Mouse (Mus musculus): ENCODE measurements at regions not wholly inside any gene's neighbourhood (a gene's known extent, or its start where the extent isn't known, plus 50 kb on each side); places are given as distances from the start of the nearest gene placed in this dataset.

- ATAC-seq (ENCODE audit: low FRiP score, low TSS enrichment) = no peak
- Histone ChIP-seq H3K27ac (ENCODE audit: low read length) (no peak overlapping the region), H3K9me3 (ENCODE audit: low read length) (no peaks in the 10 kb centered on the region), H3K27me3 (ENCODE audit: insufficient read depth, low read length) (no peaks in the 10 kb centered on the region), H3K4me3 (ENCODE audit: low read length) (no peak overlapping the region), H3K4me1 (ENCODE audit: insufficient read depth, low read length) (no peaks in the 10 kb centered on the region), H3K36me3 (ENCODE audit: insufficient read depth, low read length) (no peaks in the 10 kb centered on the region), H3K4me2 (replicated peaks; ENCODE audit: low read depth, low read length) (no peak overlapping the region), H3K9ac (replicated peaks; ENCODE audit: low read length) (no peak overlapping the region)
These were observed 271.2 kb downstream of the Pcdh10 start for GRCm38 (mm10) chr3:45649361-45649760.

- no peaks in the 10 kb centered on the region for H3K36me3 ChIP-seq (ENCODE audit: insufficient read depth, low read length)
These were observed 278.8 kb downstream of the Pcdh10 start for GRCm38 (mm10) chr3:45657023-45657422.

GRCm38 (mm10) chr3:45658093-45658776 lies 280.0 kb downstream of the Pcdh10 start:
- no peaks in the 10 kb centered on the region for H3K4me1 ChIP-seq (ENCODE audit: insufficient read depth, low read length)
- ATAC-seq (ENCODE audit: low FRiP score, low TSS enrichment) = no peak
- H3K9ac ChIP-seq (replicated peaks; ENCODE audit: low read length) = no peak overlapping the region
- no peaks in the 10 kb centered on the region for H3K9me3 ChIP-seq (ENCODE audit: low read length)
- no peak overlapping the region for H3K27ac ChIP-seq (ENCODE audit: low read length)
- no peaks in the 10 kb centered on the region for H3K36me3 ChIP-seq (ENCODE audit: insufficient read depth, low read length)
- no peaks in the 10 kb centered on the region for H3K27me3 ChIP-seq (ENCODE audit: insufficient read depth, low read length)
- H3K4me2 ChIP-seq (replicated peaks; ENCODE audit: low read depth, low read length) = no peak overlapping the region
- H3K4me3 ChIP-seq (ENCODE audit: low read length) = no peak overlapping the region
- WGBS = 83% methylated on average over 2 of the region's 2 CpGs

More at GRCm38 (mm10) chr3:45657023-45657422, 278.8 kb downstream of the Pcdh10 start:
- Histone ChIP-seq H3K4me2 (replicated peaks; ENCODE audit: low read depth, low read length) (no peak overlapping the region), H3K27ac (ENCODE audit: low read length) (no peak overlapping the region), H3K9ac (replicated peaks; ENCODE audit: low read length) (no peak overlapping the region), H3K9me3 (ENCODE audit: low read length) (no peaks in the 10 kb centered on the region), H3K4me3 (ENCODE audit: low read length) (no peak overlapping the region), H3K27me3 (ENCODE audit: insufficient read depth, low read length) (no peaks in the 10 kb centered on the region), H3K4me1 (ENCODE audit: insufficient read depth, low read length) (no peaks in the 10 kb centered on the region)
- no peak for ATAC-seq (ENCODE audit: low FRiP score, low TSS enrichment)
- WGBS = 89% methylated on average over 5 of the region's 5 CpGs

GRCm38 (mm10) chr3:45659052-45659451 lies 280.9 kb downstream of the Pcdh10 start:
- Histone ChIP-seq H3K36me3 (ENCODE audit: insufficient read depth, low read length) (no peaks in the 10 kb centered on the region), H3K9me3 (ENCODE audit: low read length) (no peaks in the 10 kb centered on the region), H3K27ac (ENCODE audit: low read length) (no peak overlapping the region), H3K4me2 (replicated peaks; ENCODE audit: low read depth, low read length) (no peak overlapping the region), H3K4me1 (ENCODE audit: insufficient read depth, low read length) (no peaks in the 10 kb centered on the region), H3K4me3 (ENCODE audit: low read length) (no peak overlapping the region), H3K9ac (replicated peaks; ENCODE audit: low read length) (no peak overlapping the region), H3K27me3 (ENCODE audit: insufficient read depth, low read length) (no peaks in the 10 kb centered on the region)
- whole genome bisulfite sequencing = 95% methylated on average over 1 of the region's 1 CpGs
- no peak for ATAC-seq (ENCODE audit: low FRiP score, low TSS enrichment)

- Histone ChIP-seq H3K9me3 (ENCODE audit: low read length) (no peaks in the 10 kb centered on the region), H3K4me3 (ENCODE audit: low read length) (no peak overlapping the region), H3K4me2 (replicated peaks; ENCODE audit: low read depth, low read length) (no peak overlapping the region), H3K4me1 (ENCODE audit: insufficient read depth, low read length) (no peaks in the 10 kb centered on the region), H3K9ac (replicated peaks; ENCODE audit: low read length) (no peak overlapping the region), H3K27ac (ENCODE audit: low read length) (no peak overlapping the region), H3K27me3 (ENCODE audit: insufficient read depth, low read length) (no peaks in the 10 kb centered on the region), H3K36me3 (ENCODE audit: insufficient read depth, low read length) (no peaks in the 10 kb centered on the region)
- ATAC-seq (ENCODE audit: low FRiP score, low TSS enrichment) = no peak
These were observed 292.2 kb downstream of the Pcdh10 start for GRCm38 (mm10) chr3:45670434-45670833.

DNA sequence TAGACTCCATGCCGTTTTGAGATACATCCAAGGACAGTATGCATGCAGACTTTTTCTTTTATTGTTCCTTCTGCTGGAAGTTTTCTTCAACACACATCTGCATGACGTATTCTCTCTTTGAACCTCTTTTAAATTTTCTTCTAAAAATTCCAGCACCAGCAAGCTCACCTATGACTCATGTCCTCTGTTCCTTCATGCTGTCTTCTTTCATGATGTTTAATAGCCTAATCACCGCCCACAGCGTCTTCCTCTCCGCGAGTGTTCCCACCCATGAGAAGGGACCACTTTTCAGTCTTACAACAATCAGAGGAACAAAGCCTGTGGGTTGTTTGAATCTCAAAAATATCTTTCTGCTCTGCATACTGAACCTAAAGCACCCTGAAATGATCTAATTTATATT lies 299.5 kb downstream of the Pcdh10 start:
- no peaks in the 10 kb centered on the region for H3K27me3 ChIP-seq (ENCODE audit: insufficient read depth, low read length)
- no peak overlapping the region for H3K4me2 ChIP-seq (replicated peaks; ENCODE audit: low read depth, low read length)
- H3K4me3 ChIP-seq (ENCODE audit: low read length) = no peak overlapping the region
- no peak for ATAC-seq (ENCODE audit: low FRiP score, low TSS enrichment)
- no peak overlapping the region for H3K27ac ChIP-seq (ENCODE audit: low read length)
- WGBS = 86% methylated on average over 6 of the region's 6 CpGs
- H3K9me3 ChIP-seq (ENCODE audit: low read length) = no peaks in the 10 kb centered on the region
- H3K4me1 ChIP-seq (ENCODE audit: insufficient read depth, low read length) = no peaks in the 10 kb centered on the region
- H3K9ac ChIP-seq (replicated peaks; ENCODE audit: low read length) = no peak overlapping the region
- no peaks in the 10 kb centered on the region for H3K36me3 ChIP-seq (ENCODE audit: insufficient read depth, low read length)

DNA sequence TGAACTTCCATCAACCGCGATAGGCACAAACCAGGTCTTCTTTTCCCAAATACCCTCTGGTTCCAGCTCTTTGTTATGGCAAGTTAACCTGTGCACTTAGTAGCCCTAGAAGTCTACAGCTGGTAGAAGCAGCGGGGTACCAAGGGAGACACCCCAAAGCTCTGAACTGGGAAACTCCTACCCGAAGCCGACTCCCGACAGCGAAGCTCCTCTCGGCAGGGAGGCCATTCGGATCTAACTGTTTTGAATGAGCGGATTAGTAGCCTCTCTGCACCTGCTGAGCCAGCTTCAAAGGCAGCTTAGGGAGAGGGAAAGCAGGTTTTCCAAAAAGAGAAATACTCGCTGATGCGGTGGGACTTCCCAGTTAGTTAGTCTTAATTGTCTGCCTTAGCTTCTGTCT lies 303.2 kb downstream of the Pcdh10 start:
- Histone ChIP-seq H3K27ac (ENCODE audit: low read length) (no peak overlapping the region), H3K9ac (replicated peaks; ENCODE audit: low read length) (no peak overlapping the region), H3K4me3 (ENCODE audit: low read length) (no peak overlapping the region), H3K4me2 (replicated peaks; ENCODE audit: low read depth, low read length) (no peak overlapping the region), H3K27me3 (ENCODE audit: insufficient read depth, low read length) (no peaks in the 10 kb centered on the region), H3K4me1 (ENCODE audit: insufficient read depth, low read length) (no peaks in the 10 kb centered on the region), H3K9me3 (ENCODE audit: low read length) (no peaks in the 10 kb centered on the region), H3K36me3 (ENCODE audit: insufficient read depth, low read length) (no peaks in the 10 kb centered on the region)
- WGBS = 6% methylated on average over 12 of the region's 12 CpGs
- no peak for ATAC-seq (ENCODE audit: low FRiP score, low TSS enrichment)

GRCm38 (mm10) chr3:45707891-45708290 lies 329.7 kb downstream of the Pcdh10 start:
- Histone ChIP-seq H3K4me1 (ENCODE audit: insufficient read depth, low read length) (no peaks in the 10 kb centered on the region), H3K9ac (replicated peaks; ENCODE audit: low read length) (no peak overlapping the region), H3K4me3 (ENCODE audit: low read length) (no peak overlapping the region), H3K27ac (ENCODE audit: low read length) (no peak overlapping the region), H3K4me2 (replicated peaks; ENCODE audit: low read depth, low read length) (no peak overlapping the region), H3K36me3 (ENCODE audit: insufficient read depth, low read length) (no peaks in the 10 kb centered on the region), H3K27me3 (ENCODE audit: insufficient read depth, low read length) (no peaks in the 10 kb centered on the region), H3K9me3 (ENCODE audit: low read length) (no peaks in the 10 kb centered on the region)
- ATAC-seq (ENCODE audit: low FRiP score, low TSS enrichment) = no peak
- WGBS = 67% methylated on average over 1 of the region's 1 CpGs
